Mouse (Mus musculus) gastrocnemius, postnatal 36 days (tissue): Measurements from ENCODE around the gene Rgs6. TPM values are rescaled to one million over a fixed set of nuclear protein-coding genes. Genes with fewer than 3 reads are reported as not detected.

ENCODE experiments used
- DNase-seq, 2 experiments: peaks; one replicate each; pipeline ENCODE4 v3.0.0; 2022
- intact Hi-C: fragments of 180-260 bp; cut with DNase I; formaldehyde crosslinking; loops from one replicate; pipeline ENCODE4 v1.15.1; 2025
- long read RNA-seq, 2 experiments: library from polyadenylated mRNA; stranded (forward); transcript quantifications; one replicate each; pipeline ENCODE4 v2.0.0; 2021
- total RNA-seq, 2 experiments: library from RNA; stranded (reverse); gene quantifications; 2 replicates each; pipeline ENCODE4 v1.2.3; 2021

The Rgs6 gene
- under 1 TPM; 0.44 to 0.48 TPM for total RNA-seq
- long read RNA-seq, experiment 1, partial matches to known transcripts: 0 of 2 reads
- long read RNA-seq, experiment 1, other reads (novel, unspliced or antisense): 2 of 2 reads
- long read RNA-seq, experiment 2, partial matches to known transcripts: 0 of 1 reads
- long read RNA-seq, experiment 2, other reads (novel, unspliced or antisense): 1 of 1 reads

GRCm38 (mm10) chr12:82588017-82588416, at the start of gene Rgs6:
Gene Rgs6, plus strand, starts transcription at chr12:82588292.
- intact Hi-C loops: no loop called here
- DNase-seq: no peak

- DNase-seq: no peak
- intact Hi-C loops: no loop called here
These were observed 41.0 kb upstream of the Rgs6 start for GRCm38 (mm10) chr12:82547127-82547526.

DNA sequence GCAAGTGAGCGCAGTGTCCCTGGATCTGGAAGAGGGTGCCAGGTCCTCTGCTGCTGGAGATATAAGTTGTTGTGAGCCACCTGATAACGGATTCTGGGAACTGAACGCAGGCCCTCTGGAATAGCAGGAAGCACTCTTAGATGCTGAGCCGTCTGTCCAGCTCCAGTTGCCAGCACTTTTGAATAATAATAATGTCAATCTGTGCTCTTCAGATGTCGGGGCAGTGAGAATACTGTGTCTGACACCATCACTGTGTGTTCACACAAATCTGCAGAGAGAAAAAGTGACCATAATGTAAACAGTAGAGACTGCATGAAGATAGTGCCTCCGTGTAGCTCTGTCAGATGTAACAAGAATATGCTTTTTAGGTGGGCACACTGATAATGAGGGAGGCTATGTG, 38.9 kb upstream of the Rgs6 start:
- no peak for DNase-seq
- intact Hi-C loops: no loop called here

DNA sequence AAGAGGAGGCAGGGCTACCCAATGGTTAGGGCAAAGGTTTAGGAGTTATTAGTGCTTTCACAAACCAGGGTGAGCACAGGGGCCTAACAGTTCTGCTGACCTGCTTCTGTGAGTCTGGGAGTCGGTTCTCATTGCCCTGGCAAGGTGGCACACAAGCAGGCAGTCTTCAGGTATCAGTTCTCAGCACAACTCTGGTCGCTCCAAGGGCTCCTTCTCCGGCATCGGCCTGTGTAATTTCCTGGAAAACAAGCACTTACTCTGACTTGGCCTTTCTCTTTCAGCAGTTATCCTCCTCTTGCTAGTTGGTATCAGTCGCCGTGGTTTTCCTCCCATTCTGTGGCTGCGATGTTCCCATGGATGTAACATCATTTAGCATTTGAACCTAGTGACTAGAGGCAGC, 38.0 kb upstream of the Rgs6 start:
- intact Hi-C loops: no loop called here

DNA sequence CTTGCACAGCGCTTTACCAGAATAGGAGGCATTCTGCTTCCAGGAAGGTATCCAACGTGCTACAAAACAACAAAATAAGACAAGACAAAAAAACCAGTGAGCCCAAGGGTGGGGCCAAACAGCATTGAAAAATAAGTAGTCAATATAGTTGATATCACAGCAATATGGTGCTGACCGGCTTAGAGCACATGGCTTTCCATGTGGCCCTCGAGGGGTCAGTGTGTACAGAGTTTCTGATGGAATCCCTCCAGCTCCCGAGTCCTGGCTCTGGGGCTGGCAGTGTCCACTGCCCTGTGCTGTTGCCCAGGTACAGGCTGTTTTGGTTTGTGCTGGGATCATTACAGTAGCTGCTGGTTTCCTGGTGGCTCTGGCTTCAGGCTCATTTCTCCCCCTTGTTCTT, 35.7 kb upstream of the Rgs6 start:
- DNase-seq: no peak
- intact Hi-C loops: no loop called here

More for the DNA sequence above, 38.0 kb upstream of the Rgs6 start:
- no peak for DNase-seq

GRCm38 (mm10) chr12:82562916-82563315, 25.2 kb upstream of the Rgs6 start:
- DNase-seq: no peak
- intact Hi-C loops: no loop called here

GRCm38 (mm10) chr12:82568370-82568769, 19.7 kb upstream of the Rgs6 start:
- intact Hi-C loops: no loop called here
- no peak for DNase-seq

DNA sequence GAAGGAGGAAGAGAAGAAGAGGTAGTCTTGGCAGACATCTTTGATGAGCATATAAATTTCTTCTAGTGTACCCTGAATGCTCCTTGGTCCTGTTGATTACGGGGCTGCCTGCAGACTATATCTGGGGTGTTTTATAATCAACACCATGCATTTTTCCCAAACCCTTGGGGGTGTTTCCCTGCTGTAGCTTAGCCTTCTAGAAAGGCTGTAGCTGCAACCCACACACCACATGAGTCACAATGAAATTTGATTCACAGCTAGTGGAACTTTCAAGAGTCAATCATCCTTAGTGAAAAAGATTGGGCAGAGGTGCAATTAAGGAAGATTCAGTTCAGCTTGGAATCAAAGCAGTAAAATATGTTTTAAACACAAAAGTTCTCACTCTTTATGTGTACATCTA, 15.4 kb upstream of the Rgs6 start:
- intact Hi-C loops: no loop called here
- DNase-seq: no peak

GRCm38 (mm10) chr12:82586592-82586991, 1.5 kb upstream of the Rgs6 start:
- intact Hi-C loops: no loop called here
- no peak for DNase-seq

DNA sequence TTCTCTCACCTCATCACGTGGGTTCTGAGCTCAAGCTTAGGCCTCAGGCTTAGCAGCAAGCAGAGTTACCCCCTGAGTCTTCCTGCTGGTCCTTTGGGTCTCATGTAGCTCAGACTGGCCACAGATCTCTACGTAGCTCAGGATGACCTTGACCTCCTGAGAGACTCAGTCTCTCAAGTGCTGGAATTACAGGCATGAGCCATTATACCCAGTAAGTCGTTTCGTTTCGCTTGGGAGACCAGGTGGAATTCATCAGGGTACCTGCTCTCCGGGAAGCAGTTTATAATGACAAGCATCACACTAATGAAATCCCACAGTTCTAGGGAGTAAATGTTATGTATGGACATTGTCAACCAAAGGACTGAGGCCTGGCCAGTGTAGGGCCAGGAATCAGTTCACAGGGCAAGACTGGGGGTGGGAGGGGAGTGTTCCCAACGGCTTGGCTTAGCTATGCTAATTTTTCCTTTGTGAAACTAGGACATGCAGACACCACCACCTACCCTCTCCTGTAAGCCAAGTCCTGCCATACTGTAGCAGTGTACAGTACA, 670 bp upstream of the Rgs6 start:
- no peak for DNase-seq

DNA sequence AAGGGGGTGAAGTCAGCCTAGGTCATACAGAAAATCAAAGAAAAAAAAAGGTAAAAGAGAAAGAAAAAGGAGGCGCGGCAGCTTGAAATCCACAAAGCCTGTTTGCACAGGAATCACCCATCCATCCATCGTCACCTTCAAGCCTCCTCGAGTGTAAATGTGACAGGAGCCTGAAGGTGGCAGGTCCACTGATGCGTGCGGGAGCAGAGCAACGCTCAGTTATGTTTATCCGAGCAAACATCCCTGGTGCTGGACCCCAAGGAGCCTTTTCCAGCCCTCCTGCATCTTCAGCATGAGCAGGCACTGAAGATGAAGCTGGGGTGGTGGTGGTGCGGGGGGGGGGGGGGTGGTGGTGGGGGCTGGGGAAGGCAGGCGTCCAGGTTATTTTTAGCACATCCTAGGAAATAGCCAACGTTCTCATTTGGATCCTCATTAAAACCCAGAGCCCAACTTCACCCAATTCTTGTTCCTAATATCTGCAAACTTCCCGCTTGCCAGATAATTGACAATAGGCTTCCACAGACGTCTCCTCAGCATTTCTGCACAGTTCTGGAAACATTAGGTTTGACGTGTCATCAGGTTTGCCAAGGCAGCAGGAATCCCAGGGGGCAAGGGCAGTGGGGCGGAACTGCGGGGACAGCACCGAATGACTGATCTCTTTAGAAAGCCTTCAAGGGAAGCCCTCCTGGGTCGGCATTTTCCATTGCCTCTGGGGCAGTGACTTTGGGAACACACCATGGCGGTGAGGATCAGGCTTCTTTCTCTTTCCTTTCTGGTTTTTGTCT, 946 bp downstream of the Rgs6 start:
- intact Hi-C loops: no loop called here
- no peak for DNase-seq

More for the DNA sequence above, 670 bp upstream of the Rgs6 start:
- intact Hi-C loops: no loop called here

- intact Hi-C loops: no loop called here
- no peak for DNase-seq
These were observed 10.9 kb downstream of the Rgs6 start for GRCm38 (mm10) chr12:82599011-82599410.

- intact Hi-C loops: no loop called here
- DNase-seq: no peak
These were observed 12.3 kb downstream of the Rgs6 start for GRCm38 (mm10) chr12:82600406-82600805.

DNA sequence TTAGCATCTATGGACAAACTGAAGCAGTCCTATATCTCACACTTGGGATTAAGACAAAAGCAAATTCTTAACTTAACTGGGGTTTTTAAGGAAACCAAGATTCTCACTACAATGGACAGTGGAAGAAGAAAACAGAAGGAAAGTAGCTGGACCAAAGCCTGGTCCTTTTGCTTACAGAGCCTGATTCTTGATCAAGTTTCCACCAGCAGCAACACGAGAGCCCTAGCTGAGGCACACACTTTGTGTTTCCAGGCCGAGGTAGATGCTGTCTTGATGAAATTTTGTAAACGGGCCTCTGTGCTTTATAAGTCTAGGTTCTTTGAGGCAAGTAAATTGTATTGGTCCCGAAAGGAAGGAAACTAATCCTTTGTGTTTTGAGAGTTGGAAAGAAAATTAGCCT, 14.7 kb downstream of the Rgs6 start:
- no peak for DNase-seq
- intact Hi-C loops: no loop called here

- intact Hi-C loops: no loop called here
- DNase-seq: no peak
These were observed 15.2 kb downstream of the Rgs6 start for GRCm38 (mm10) chr12:82603308-82603707.

GRCm38 (mm10) chr12:82603979-82604378, 15.9 kb downstream of the Rgs6 start:
- intact Hi-C loops: no loop called here

DNA sequence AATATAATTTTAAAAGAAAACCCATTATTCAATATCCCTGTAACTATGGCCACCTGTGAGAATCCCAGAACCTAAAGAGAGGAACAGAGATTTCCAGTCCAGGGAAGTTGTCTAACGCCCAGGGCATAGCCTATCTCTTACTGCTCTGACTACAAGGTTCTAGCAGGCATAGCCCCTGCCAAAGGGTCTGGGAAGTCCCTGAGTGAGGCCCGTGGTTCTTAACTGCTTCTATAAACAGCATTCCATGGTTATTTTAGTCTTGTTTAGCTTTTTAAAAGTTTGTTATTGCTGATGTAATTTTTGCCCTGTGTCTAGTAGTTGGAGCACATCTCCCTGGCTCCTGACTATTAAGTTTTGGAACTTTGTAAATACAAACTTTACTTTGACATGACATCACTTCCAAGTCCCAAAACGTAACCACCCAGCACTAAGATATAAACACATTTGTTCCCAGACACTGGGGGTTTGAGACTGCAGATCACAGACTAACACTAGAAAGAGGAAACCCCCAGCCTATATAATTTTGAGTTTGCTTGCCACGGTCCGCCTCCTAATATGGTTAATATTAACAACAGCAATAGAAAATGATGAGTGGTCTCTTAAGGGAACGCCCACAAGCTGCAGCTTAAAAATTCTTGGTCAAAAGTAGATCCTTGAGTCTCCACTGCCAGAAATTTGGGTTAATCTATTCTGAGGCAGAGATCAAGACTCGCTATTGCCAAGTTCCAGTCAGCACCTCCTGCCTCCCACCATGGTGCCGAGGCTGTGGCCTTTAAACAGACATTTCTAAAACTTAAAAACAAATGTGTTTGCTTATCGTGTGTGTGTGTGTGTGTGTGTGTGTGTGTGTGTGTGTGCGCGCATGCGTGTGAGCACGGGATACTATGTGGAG, 24.9 kb downstream of the Rgs6 start:
- intact Hi-C loops: no loop called here
- no peak for DNase-seq

More at GRCm38 (mm10) chr12:82603979-82604378, 15.9 kb downstream of the Rgs6 start:
- DNase-seq: no peak

- intact Hi-C loops: no loop called here
- no peak for DNase-seq
These were observed 28.4 kb downstream of the Rgs6 start for GRCm38 (mm10) chr12:82616486-82616812.

DNA sequence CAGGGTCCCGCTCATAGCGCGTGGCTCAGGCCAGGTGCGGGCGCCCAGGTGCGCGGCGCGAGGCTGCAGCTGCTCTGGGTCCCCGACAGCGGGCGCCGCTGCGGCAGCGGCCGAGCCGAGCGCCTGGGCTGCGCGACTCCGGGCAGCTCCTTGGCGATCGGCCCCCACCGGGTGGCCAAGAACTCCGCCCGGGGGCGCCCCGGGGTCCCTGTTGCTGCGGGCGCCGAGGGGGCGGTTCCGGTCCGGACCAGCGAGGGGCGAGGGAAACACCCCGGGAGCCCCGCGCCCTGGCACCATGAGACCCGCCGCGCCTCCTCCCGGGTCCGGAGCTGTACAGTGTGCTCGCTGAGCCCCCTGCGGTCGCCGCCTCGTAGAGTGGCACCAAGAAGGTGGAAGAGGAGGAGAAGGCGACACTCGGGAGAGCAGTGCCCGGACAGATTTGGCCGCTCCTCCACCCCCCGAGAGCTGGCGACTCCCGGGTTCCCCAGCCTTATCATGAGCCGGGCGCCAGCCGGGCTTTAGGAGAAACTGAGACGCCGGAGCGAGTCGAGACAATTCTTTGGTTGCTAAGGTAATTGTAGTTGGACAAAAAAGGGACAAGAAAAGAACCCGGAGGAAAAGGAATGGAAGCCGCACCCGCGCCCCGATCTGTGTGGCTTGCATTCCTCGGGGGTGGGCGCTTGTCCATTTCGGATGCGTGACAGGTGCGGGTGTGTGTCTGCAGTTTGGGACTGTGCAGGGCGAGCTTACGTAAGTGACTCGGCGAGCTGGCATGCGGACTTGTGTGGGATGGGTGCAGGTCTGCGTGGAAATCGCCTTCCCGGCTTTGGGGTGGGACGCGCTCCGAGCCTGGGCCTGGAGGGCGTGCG, 29.0 kb downstream of the Rgs6 start:
- intact Hi-C loops: no loop called here
- peak; percentile 16 to 30 for DNase-seq

GRCm38 (mm10) chr12:82617682-82618370, 29.7 kb downstream of the Rgs6 start:
- intact Hi-C loops: no loop called here
- DNase-seq: no peak
